Mouse (Mus musculus): ENCODE data around the gene Eea1.

DNA sequence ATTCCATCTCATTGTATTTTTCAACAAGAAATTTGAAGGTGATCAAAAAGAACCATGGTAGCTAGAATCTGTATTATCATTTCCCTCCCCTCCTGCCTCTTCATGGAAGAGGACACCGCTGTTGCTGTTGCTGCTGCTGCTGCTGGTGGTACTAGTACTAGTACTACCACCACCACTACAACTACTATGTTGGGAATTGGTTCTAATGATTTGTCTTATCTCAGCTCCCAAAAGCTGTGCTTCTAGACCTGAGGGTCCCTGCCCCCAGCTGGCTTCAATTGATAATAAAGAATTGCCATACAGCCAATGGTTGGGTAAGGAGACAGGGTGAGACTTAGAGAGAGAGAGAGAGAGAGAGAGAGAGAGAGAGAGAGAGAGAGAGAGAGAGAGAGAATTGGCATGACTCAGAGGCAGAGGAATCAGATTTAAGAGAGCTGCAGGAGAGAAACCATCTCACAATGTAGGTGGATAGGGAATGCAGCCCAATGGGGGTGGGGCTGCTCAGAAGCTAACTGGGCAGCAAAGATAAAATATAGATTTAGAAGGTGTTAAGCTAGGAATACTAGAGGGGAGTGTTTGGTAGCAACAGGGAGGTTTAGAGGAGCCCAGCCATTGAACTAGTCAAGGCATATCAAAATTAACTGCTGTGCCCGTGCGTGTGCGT lies 31.1 kb upstream of the Eea1 start:
- TF ChIP-seq POLR2A (IDR thresholded peaks at IDR 0.05; ENCODE audit: low read depth, low read length): no peak
- TF ChIP-seq CTCF (IDR thresholded peaks at IDR 0.05; ENCODE audit: extremely low read depth, insufficient read length, insufficient replicate concordance, low read depth, low read length): no peak

Data from small intestine, adult 2 months (tissue).